ENCODE assay signal across 10 mouse cellular contexts in the genomic region with DNA sequence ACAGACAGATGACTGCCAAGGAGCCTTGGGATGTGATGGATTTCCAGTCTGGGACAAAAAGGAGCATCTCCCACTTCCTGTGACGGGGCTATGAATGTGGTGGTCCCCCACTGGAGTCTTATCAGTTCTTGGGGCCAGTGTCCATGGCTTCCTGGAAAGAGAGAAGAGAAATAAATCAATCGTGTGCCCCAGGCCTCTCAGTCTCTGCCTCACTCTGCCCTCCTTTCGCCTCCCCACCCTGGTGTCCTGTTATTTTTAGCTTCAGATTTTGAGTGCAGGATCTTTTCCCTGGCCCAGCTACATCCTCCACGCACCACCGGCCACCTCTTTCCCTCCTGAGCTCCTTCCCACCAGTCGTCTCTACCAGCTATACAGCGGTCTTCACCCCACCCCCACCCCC. TPM values are rescaled to one million over a fixed set of nuclear protein-coding genes. Genes with fewer than 3 reads are reported as not detected.
A peak's percentile ranks its signal among the peaks of the same experiment; 100 is the strongest.
DNase-seq lines count a peak whose midpoint lies in the region; ATAC-seq lines count a peak whose summit lies in the region.
"Had no signal": no experiment of that assay in that cellular context is flagged by ENCODE, and none has a peak within 500 bp of the region (broad histone marks: within the 10 kb centered on the region; RNA-seq: fewer than 3 reads in every experiment).

No protein-coding gene starts in this region.

- peaks cover 42% of the 10 kb centered on the region for H3K4me1 ChIP-seq in kidney, embryonic 15.5 days
- H3K4me1 ChIP-seq in embryonic facial prominence, embryonic 12.5 days = peaks cover 20% of the 10 kb centered on the region
- H3K4me1 ChIP-seq in hindbrain, embryonic 14.5 days (replicated peaks; ENCODE audit: control insufficient read depth, insufficient read depth, low read length) = peaks cover 15% of the 10 kb centered on the region; the same call in 1 of the 2 replicates
- peaks cover 18% of the 10 kb centered on the region for H3K4me1 ChIP-seq in midbrain, embryonic 16.5 days (ENCODE audit: control insufficient read depth, insufficient read depth, low read length)

- 0 out of 2 replicates have a peak, but pooled peaks cover 9% of the 10 kb centered on the region for H3K27me3 ChIP-seq in kidney, embryonic 15.5 days
- peaks cover 17% of the 10 kb centered on the region for H3K27me3 ChIP-seq in embryonic facial prominence, embryonic 12.5 days
- H3K27me3 ChIP-seq in hindbrain, embryonic 14.5 days (ENCODE audit: control insufficient read depth, insufficient read depth, low read length) = no peaks in the 10 kb centered on the region
- no peaks in the 10 kb centered on the region for H3K27me3 ChIP-seq in midbrain, embryonic 16.5 days (ENCODE audit: control insufficient read depth, insufficient read depth, low read depth, low read length)
- H3K27me3 ChIP-seq: Patski had no signal

- no peak for ATAC-seq in kidney, embryonic 15.5 days (replicated peaks; ENCODE audit: low FRiP score)
- no peak for ATAC-seq in embryonic facial prominence, embryonic 12.5 days (ENCODE audit: insufficient number of reproducible peaks, insufficient read depth, low FRiP score, low TSS enrichment)
- ATAC-seq in hindbrain, embryonic 14.5 days (ENCODE audit: low FRiP score) = no peak; the same call in 1 of the 2 replicates
- ATAC-seq in midbrain, embryonic 16.5 days = no peak; the same call in 1 of the 2 replicates

- H3K4me2 ChIP-seq in kidney, embryonic 15.5 days = peak overlapping the region; percentile 97
- peak overlapping the region; percentile 77 for H3K4me2 ChIP-seq in embryonic facial prominence, embryonic 12.5 days (replicated peaks)
- H3K4me2 ChIP-seq in hindbrain, embryonic 14.5 days (replicated peaks) = peak overlapping the region; percentile 71
- peak overlapping the region; percentile 77 for H3K4me2 ChIP-seq in midbrain, embryonic 16.5 days (ENCODE audit: low read length)

- no peak for DNase-seq in kidney, adult 18-20 months
- no peak for DNase-seq in hindbrain, embryonic 14.5 days (ENCODE audit: low spot score)
- no peak for DNase-seq in left cerebral cortex, postnatal 25 days (ENCODE audit: low spot score in 2 of 2)
- no peak for DNase-seq in urinary bladder, adult 18-20 months (ENCODE audit: low spot score in 2 of 2)
- no peak for DNase-seq in retina, postnatal 1 day
- DNase-seq: kidney, adult 9 months had no signal

- no peak overlapping the region for H3K27ac ChIP-seq in kidney, embryonic 15.5 days
- no peak overlapping the region for H3K27ac ChIP-seq in embryonic facial prominence, embryonic 12.5 days
- H3K27ac ChIP-seq in hindbrain, embryonic 14.5 days = no peak overlapping the region
- H3K27ac ChIP-seq in midbrain, embryonic 16.5 days (ENCODE audit: low read length) = peak overlapping the region; percentile 77; the same call in 1 of the 2 replicates

- H3K36me3 ChIP-seq in kidney, embryonic 15.5 days = no peaks in the 10 kb centered on the region
- no peaks in the 10 kb centered on the region for H3K36me3 ChIP-seq in embryonic facial prominence, embryonic 12.5 days
- no peaks in the 10 kb centered on the region for H3K36me3 ChIP-seq in hindbrain, embryonic 14.5 days (replicated peaks; ENCODE audit: control insufficient read depth, insufficient read depth)
- no peaks in the 10 kb centered on the region for H3K36me3 ChIP-seq in midbrain, embryonic 16.5 days (ENCODE audit: control insufficient read depth, insufficient read depth, low read length)

- H3K9me3 ChIP-seq in kidney, embryonic 15.5 days (replicated peaks) = no peaks in the 10 kb centered on the region
- no peaks in the 10 kb centered on the region for H3K9me3 ChIP-seq in embryonic facial prominence, embryonic 12.5 days
- no peaks in the 10 kb centered on the region for H3K9me3 ChIP-seq in hindbrain, embryonic 14.5 days (ENCODE audit: control insufficient read depth, low read length)
- H3K9me3 ChIP-seq in midbrain, embryonic 16.5 days (replicated peaks; ENCODE audit: control insufficient read depth, low read length, poor library complexity, severe bottlenecking) = no peaks in the 10 kb centered on the region

- H3K4me3 ChIP-seq in kidney, embryonic 15.5 days (replicated peaks) = peak overlapping the region; percentile 60; the same call in 1 of the 2 replicates
- peak overlapping the region; percentile 46; the same call in 1 of the 2 replicates for H3K4me3 ChIP-seq in embryonic facial prominence, embryonic 12.5 days
- H3K4me3 ChIP-seq in hindbrain, embryonic 14.5 days (replicated peaks; ENCODE audit: low read length) = peak overlapping the region; percentile 49
- H3K4me3 ChIP-seq in midbrain, embryonic 16.5 days (ENCODE audit: low read depth, low read length) = peak overlapping the region; percentile 68

- intact Hi-C loops in left cerebral cortex, postnatal 25 days (cut with DNase I) = no loop called here

- WGBS in kidney, embryonic 15.5 days = 37% methylated on average over 7 of the region's 7 CpGs
- 69% methylated on average over 7 of the region's 7 CpGs for WGBS in embryonic facial prominence, embryonic 12.5 days
- WGBS in hindbrain, embryonic 14.5 days = 67% methylated on average over 7 of the region's 7 CpGs
- WGBS in midbrain, embryonic 16.5 days = 63% methylated on average over 7 of the region's 7 CpGs

- no peak overlapping the region for H3K9ac ChIP-seq in kidney, embryonic 15.5 days
- H3K9ac ChIP-seq in embryonic facial prominence, embryonic 12.5 days = peak overlapping the region; percentile 56; the same call in 1 of the 2 replicates
- peak overlapping the region; percentile 77 for H3K9ac ChIP-seq in hindbrain, embryonic 14.5 days
- peak overlapping the region; percentile 84 for H3K9ac ChIP-seq in midbrain, embryonic 16.5 days (ENCODE audit: low read depth, low read length)

RNA-seq across cellular contexts. Expression of gene Eno2, which starts 0.5 kb away (rescaled TPM):
- polyA plus RNA-seq in kidney, embryonic 15.5 days (2015; fragmentation: Nextera tagmentation; extraction: Ambion mirVana) = 10.5 and 12.4 TPM in 2 replicates
- polyA plus RNA-seq in embryonic facial prominence, embryonic 12.5 days (2016; fragmentation: Nextera tagmentation; extraction: Ambion mirVana) = 9.7 and 10.2 TPM in 2 replicates
- polyA plus RNA-seq in hindbrain, embryonic 14.5 days (2014; fragmentation: Nextera tagmentation; extraction: Ambion mirVana) = 142 and 174 TPM in 2 replicates
- polyA plus RNA-seq in midbrain, embryonic 16.5 days (2015; fragmentation: Nextera tagmentation; extraction: Ambion mirVana) = 94.4 and 138 TPM in 2 replicates
- 1,000 to 10,000 TPM in 1 of 2 experiments, 100 to 1,000 TPM in 1; 999 to 1,002 TPM for total RNA-seq in left cerebral cortex, postnatal 25 days (2021)

RNA-seq across cellular contexts. Expression of gene Lrrc23, which starts 9.5 kb away (rescaled TPM):
- polyA plus RNA-seq in kidney, embryonic 15.5 days (2015; fragmentation: Nextera tagmentation; extraction: Ambion mirVana) = 0.37 and 0.90 TPM in 2 replicates
- 0.59 and 1.0 TPM in 2 replicates for polyA plus RNA-seq in embryonic facial prominence, embryonic 12.5 days (2016; fragmentation: Nextera tagmentation; extraction: Ambion mirVana)
- 3.7 and 6.4 TPM in 2 replicates for polyA plus RNA-seq in hindbrain, embryonic 14.5 days (2014; fragmentation: Nextera tagmentation; extraction: Ambion mirVana)
- 5.7 and 6.3 TPM in 2 replicates for polyA plus RNA-seq in midbrain, embryonic 16.5 days (2015; fragmentation: Nextera tagmentation; extraction: Ambion mirVana)
- total RNA-seq in left cerebral cortex, postnatal 25 days (2021) = 1 to 10 TPM; 1.5 to 1.9 TPM
- polyA plus RNA-seq: Patski had no signal

RNA-seq across cellular contexts. Expression of gene Atn1, which starts 13.7 kb away (rescaled TPM):
- polyA plus RNA-seq in kidney, embryonic 15.5 days (2015; fragmentation: Nextera tagmentation; extraction: Ambion mirVana) = 17.0 and 17.7 TPM in 2 replicates
- 20.1 and 20.5 TPM in 2 replicates for polyA plus RNA-seq in embryonic facial prominence, embryonic 12.5 days (2016; fragmentation: Nextera tagmentation; extraction: Ambion mirVana)
- polyA plus RNA-seq in hindbrain, embryonic 14.5 days (2014; fragmentation: Nextera tagmentation; extraction: Ambion mirVana) = 25.9 and 26.0 TPM in 2 replicates
- 28.9 and 29.3 TPM in 2 replicates for polyA plus RNA-seq in midbrain, embryonic 16.5 days (2015; fragmentation: Nextera tagmentation; extraction: Ambion mirVana)
- 100 to 1,000 TPM; 154 to 162 TPM for total RNA-seq in left cerebral cortex, postnatal 25 days (2021)

RNA-seq across cellular contexts. Expression of gene Gm45234, which starts 14.2 kb away (rescaled TPM):
- polyA plus RNA-seq in kidney, embryonic 15.5 days (2015; fragmentation: Nextera tagmentation; extraction: Ambion mirVana) = not detected in 2 replicates
- polyA plus RNA-seq in embryonic facial prominence, embryonic 12.5 days (2016; fragmentation: Nextera tagmentation; extraction: Ambion mirVana) = not detected in 2 replicates
- polyA plus RNA-seq in hindbrain, embryonic 14.5 days (2014; fragmentation: Nextera tagmentation; extraction: Ambion mirVana) = not detected in 2 replicates
- not detected in 2 replicates for polyA plus RNA-seq in midbrain, embryonic 16.5 days (2015; fragmentation: Nextera tagmentation; extraction: Ambion mirVana)
- total RNA-seq in left cerebral cortex, postnatal 25 days (2021) = not detected

RNA-seq across cellular contexts. Expression of gene Grcc10, which starts 28.8 kb away (rescaled TPM):
- polyA plus RNA-seq in kidney, embryonic 15.5 days (2015; fragmentation: Nextera tagmentation; extraction: Ambion mirVana) = 516 and 519 TPM in 2 replicates
- 498 and 530 TPM in 2 replicates for polyA plus RNA-seq in embryonic facial prominence, embryonic 12.5 days (2016; fragmentation: Nextera tagmentation; extraction: Ambion mirVana)
- polyA plus RNA-seq in hindbrain, embryonic 14.5 days (2014; fragmentation: Nextera tagmentation; extraction: Ambion mirVana) = 616 and 701 TPM in 2 replicates
- 665 and 679 TPM in 2 replicates for polyA plus RNA-seq in midbrain, embryonic 16.5 days (2015; fragmentation: Nextera tagmentation; extraction: Ambion mirVana)
- 100 to 1,000 TPM; 315 to 349 TPM for total RNA-seq in left cerebral cortex, postnatal 25 days (2021)
